Mouse (Mus musculus) limb, embryonic 11.5 days (tissue): ENCODE data around the gene Gpr22. TPM values are rescaled to one million over a fixed set of nuclear protein-coding genes. Genes with fewer than 3 reads are reported as not detected.

Experiments used
- ATAC-seq: fragments of 200-750 bp; cut with Nextera tagmentation; 2 replicates; pipeline ENCODE4 v1.8.0; 2017; ENCODE audit warnings: low read depth; ENCODE audit not compliant: insufficient number of reproducible peaks, low FRiP score, low TSS enrichment
- DNase-seq: peaks from one replicate; pipeline ENCODE4 v3.0.0-alpha.2; 2015; ENCODE audit warnings: low spot score
- H3K27ac ChIP-seq: fragments of 300-500 bp; sonication (generic); replicated peaks from 2 replicates; pipeline ENCODE4 v1.5.1; 2014; ENCODE audit warnings: low read depth, mild to moderate bottlenecking, low read length
- H3K27me3 ChIP-seq: fragments of 300-500 bp; sonication (generic); 2 replicates; pipeline ENCODE4 v1.6.1; 2014; ENCODE audit warnings: mild to moderate bottlenecking, low read length, mixed read lengths; ENCODE audit not compliant: control insufficient read depth, insufficient read depth
- H3K36me3 ChIP-seq: fragments of 300-500 bp; sonication (generic); 2 replicates; pipeline ENCODE4 v1.6.1; 2014; ENCODE audit warnings: mild to moderate bottlenecking, low read length, moderate library complexity, mixed read lengths; ENCODE audit not compliant: control insufficient read depth, insufficient read depth
- H3K4me1 ChIP-seq: fragments of 300-500 bp; sonication (generic); 2 replicates; pipeline ENCODE4 v1.6.1; 2014; ENCODE audit warnings: low read length, mixed read lengths; ENCODE audit not compliant: control insufficient read depth, insufficient read depth
- H3K4me2 ChIP-seq: fragments of 300-500 bp; sonication (generic); 2 replicates; pipeline ENCODE4 v1.6.1; 2014; ENCODE audit warnings: low read depth, mild to moderate bottlenecking, moderate library complexity; ENCODE audit not compliant: severe bottlenecking
- H3K4me3 ChIP-seq: fragments of 300-500 bp; sonication (generic); 2 replicates; pipeline ENCODE4 v1.5.1; 2014; ENCODE audit warnings: low read depth, low read length
- H3K9ac ChIP-seq: fragments of 300-500 bp; sonication (generic); 2 replicates; pipeline ENCODE4 v1.6.1; 2014; ENCODE audit warnings: mild to moderate bottlenecking, low read length
- H3K9me3 ChIP-seq: fragments of 300-500 bp; sonication (generic); 2 replicates; pipeline ENCODE4 v1.6.1; 2016; ENCODE audit warnings: low read length; ENCODE audit not compliant: control insufficient read depth
- WGBS: fragments of 180-500 bp; shearing (Covaris S2); extraction: QIAGEN DNeasy Blood & Tissue Kit; methylation state at CpG from one replicate; pipeline ENCODE4 v1.1.7; 2014; 5-methylcytosine and 5-hydroxymethylcytosine counted together
- polyA plus RNA-seq: library from polyadenylated mRNA; unstranded; fragments of >200 nt; fragmentation: Nextera tagmentation; extraction: Ambion mirVana; gene quantifications from 2 replicates; pipeline ENCODE4 v1.2.1, GENCODE M21; 2014

Gene Gpr22
- polyA plus RNA-seq, 1 experiment from 2014 or later = 0.39 TPM

GRCm38 (mm10) chr12:31725511-31726275 is 11.9 kb upstream of the Gpr22 start:
- no peaks in the 10 kb centered on the region for H3K4me1 ChIP-seq
- H3K4me2 ChIP-seq = no peak overlapping the region
- ATAC-seq (no peak), DNase-seq (no peak)
- no peaks in the 10 kb centered on the region for H3K36me3 ChIP-seq
- no peak overlapping the region for H3K9ac ChIP-seq
- no peak overlapping the region for H3K27ac ChIP-seq
- WGBS = 82% methylated on average over 12 of the region's 12 CpGs
- no peaks in the 10 kb centered on the region for H3K9me3 ChIP-seq
- H3K4me3 ChIP-seq = no peak overlapping the region
- no peaks in the 10 kb centered on the region for H3K27me3 ChIP-seq

GRCm38 (mm10) chr12:31724576-31724975 is 10.8 kb upstream of the Gpr22 start:
- ATAC-seq (no peak), DNase-seq (no peak)
- H3K4me2 ChIP-seq = no peak overlapping the region
- H3K27ac ChIP-seq = no peak overlapping the region
- no peak overlapping the region for H3K9ac ChIP-seq
- H3K27me3 ChIP-seq = no peaks in the 10 kb centered on the region
- WGBS = 91% methylated on average over 3 of the region's 3 CpGs
- H3K4me3 ChIP-seq = no peak overlapping the region
- no peaks in the 10 kb centered on the region for H3K36me3 ChIP-seq
- H3K4me1 ChIP-seq = no peaks in the 10 kb centered on the region
- no peaks in the 10 kb centered on the region for H3K9me3 ChIP-seq

- ATAC-seq = no peak
- Histone ChIP-seq H3K4me1 (no peaks in the 10 kb centered on the region), H3K4me2 (no peak overlapping the region), H3K27ac (no peak overlapping the region), H3K27me3 (no peaks in the 10 kb centered on the region), H3K9ac (no peak overlapping the region), H3K4me3 (no peak overlapping the region), H3K36me3 (no peaks in the 10 kb centered on the region), H3K9me3 (no peaks in the 10 kb centered on the region)
- no peak for DNase-seq
- 88% methylated on average over 1 of the region's 1 CpGs for WGBS
Observed at GRCm38 (mm10) chr12:31719586-31720275, 6.0 kb upstream of the Gpr22 start.

GRCm38 (mm10) chr12:31714070-31714469 is 323 bp upstream of the Gpr22 start:
- Histone ChIP-seq H3K9me3 (no peaks in the 10 kb centered on the region), H3K9ac (no peak overlapping the region), H3K4me2 (no peak overlapping the region), H3K27me3 (no peaks in the 10 kb centered on the region), H3K4me1 (0 out of 2 replicates have a peak, but pooled peaks cover 3% of the 10 kb centered on the region), H3K4me3 (no peak overlapping the region), H3K27ac (no peak overlapping the region), H3K36me3 (no peaks in the 10 kb centered on the region)
- WGBS = 70% methylated on average over 3 of the region's 3 CpGs
- ATAC-seq (no peak), DNase-seq (no peak)

GRCm38 (mm10) chr12:31712727-31713126 is 1.0 kb downstream of the Gpr22 start:
- Histone ChIP-seq H3K27ac (no peak overlapping the region), H3K4me3 (no peak overlapping the region), H3K36me3 (no peaks in the 10 kb centered on the region), H3K9me3 (no peaks in the 10 kb centered on the region), H3K27me3 (no peaks in the 10 kb centered on the region), H3K4me2 (no peak overlapping the region), H3K9ac (no peak overlapping the region), H3K4me1 (0 out of 2 replicates have a peak, but pooled peaks cover 3% of the 10 kb centered on the region)
- 74% methylated on average over 4 of the region's 4 CpGs for WGBS
- no peak for DNase-seq
- ATAC-seq = no peak

- no peak overlapping the region for H3K9ac ChIP-seq
- DNase-seq = no peak
- no peak overlapping the region for H3K27ac ChIP-seq
- H3K36me3 ChIP-seq = no peaks in the 10 kb centered on the region
- ATAC-seq = no peak
- WGBS = 65% methylated on average over 5 of the region's 5 CpGs
- H3K4me2 ChIP-seq = no peak overlapping the region
- no peak overlapping the region for H3K4me3 ChIP-seq
- no peaks in the 10 kb centered on the region for H3K9me3 ChIP-seq
- H3K4me1 ChIP-seq = 0 out of 2 replicates have a peak, but pooled peaks cover 3% of the 10 kb centered on the region
- no peaks in the 10 kb centered on the region for H3K27me3 ChIP-seq
Observed at GRCm38 (mm10) chr12:31712233-31712632, 1.5 kb downstream of the Gpr22 start.

- Histone ChIP-seq H3K4me3 (no peak overlapping the region), H3K4me1 (0 out of 2 replicates have a peak, but pooled peaks cover 3% of the 10 kb centered on the region), H3K9me3 (no peaks in the 10 kb centered on the region), H3K27ac (no peak overlapping the region), H3K9ac (no peak overlapping the region), H3K27me3 (no peaks in the 10 kb centered on the region), H3K36me3 (no peaks in the 10 kb centered on the region), H3K4me2 (no peak overlapping the region)
- no peak for ATAC-seq
- no peak for DNase-seq
- WGBS = 89% methylated on average over 6 of the region's 6 CpGs
Observed at GRCm38 (mm10) chr12:31709665-31710064, 4.1 kb downstream of the Gpr22 start.

- Histone ChIP-seq H3K36me3 (no peaks in the 10 kb centered on the region), H3K27me3 (no peaks in the 10 kb centered on the region), H3K9ac (no peak overlapping the region), H3K9me3 (no peaks in the 10 kb centered on the region), H3K4me2 (no peak overlapping the region), H3K4me1 (no peaks in the 10 kb centered on the region), H3K27ac (no peak overlapping the region), H3K4me3 (no peak overlapping the region)
- WGBS = 68% methylated on average over 1 of the region's 1 CpGs
- no peak for ATAC-seq
- DNase-seq = no peak
Observed at GRCm38 (mm10) chr12:31707531-31707930, 6.2 kb downstream of the Gpr22 start.
